Comparison of ENCODE assay signal across 25 mouse cellular contexts in genomic region chr13:92677656-92678055, GRCm38 (mm10).
DNase-seq lines count a peak whose midpoint lies in the region; ATAC-seq and TF ChIP-seq lines count a peak whose summit lies in the region.
"Had no signal": no experiment of that assay in that cellular context is flagged by ENCODE, and none has a peak within 500 bp of the region (broad histone marks: within the 10 kb centered on the region; RNA-seq: fewer than 3 reads in every experiment).

No protein-coding gene starts in this region.

- H3K36me3 ChIP-seq in kidney, embryonic 15.5 days, result no peaks in the 10 kb centered on the region
- no peaks in the 10 kb centered on the region for H3K36me3 ChIP-seq in embryonic facial prominence, embryonic 14.5 days (ENCODE audit: control insufficient read depth, insufficient read depth, low read length)
- H3K36me3 ChIP-seq in myocyte (ENCODE audit: control insufficient read depth, insufficient read depth), result no peaks in the 10 kb centered on the region
- H3K36me3 ChIP-seq: embryonic facial prominence, embryonic 15.5 days; hindbrain, embryonic 13.5 days; midbrain, embryonic 10.5 days; neural tube, embryonic 13.5 days had no signal

- H3K4me2 ChIP-seq in kidney, embryonic 15.5 days, result no peak overlapping the region
- H3K4me2 ChIP-seq in embryonic facial prominence, embryonic 14.5 days (ENCODE audit: low read depth, low read length), result no peak overlapping the region
- peak overlapping the region; percentile 18 for H3K4me2 ChIP-seq in myocyte (ENCODE audit: low read depth)
- H3K4me2 ChIP-seq: embryonic facial prominence, embryonic 15.5 days; forebrain, embryonic 13.5 days; heart, embryonic 11.5 days; hindbrain, embryonic 13.5 days; liver, embryonic 11.5 days; neural tube, embryonic 13.5 days had no signal

- no peaks in the 10 kb centered on the region for H3K27me3 ChIP-seq in kidney, embryonic 15.5 days
- H3K27me3 ChIP-seq in embryonic facial prominence, embryonic 14.5 days (replicated peaks; ENCODE audit: control insufficient read depth, insufficient read depth, low read length), result no peaks in the 10 kb centered on the region
- no peaks in the 10 kb centered on the region for H3K27me3 ChIP-seq in myocyte (ENCODE audit: control insufficient read depth, insufficient read depth, insufficient read length)
- H3K27me3 ChIP-seq: embryonic facial prominence, embryonic 15.5 days; forebrain, embryonic 13.5 days; hindbrain, embryonic 13.5 days; neural tube, embryonic 13.5 days had no signal

- TF ChIP-seq POLR2A in myocyte (IDR thresholded peaks at IDR 0.05; ENCODE audit: insufficient read length, low read depth), result no peak

- no peak overlapping the region for H3K9ac ChIP-seq in kidney, embryonic 15.5 days
- H3K9ac ChIP-seq in embryonic facial prominence, embryonic 14.5 days (ENCODE audit: low read depth, low read length), result no peak overlapping the region
- H3K9ac ChIP-seq: embryonic facial prominence, embryonic 15.5 days; forebrain, embryonic 13.5 days; hindbrain, embryonic 13.5 days; neural tube, embryonic 13.5 days had no signal

- peaks cover 35% of the 10 kb centered on the region for H3K4me1 ChIP-seq in kidney, embryonic 15.5 days
- peaks cover 38% of the 10 kb centered on the region for H3K4me1 ChIP-seq in embryonic facial prominence, embryonic 14.5 days (ENCODE audit: control insufficient read depth, insufficient read depth, low read length)

- H3K4me3 ChIP-seq in kidney, embryonic 15.5 days (replicated peaks), result no peak overlapping the region
- H3K4me3 ChIP-seq in embryonic facial prominence, embryonic 14.5 days (ENCODE audit: low read depth, low read length), result no peak overlapping the region
- no peak overlapping the region for H3K4me3 ChIP-seq in myocyte
- H3K4me3 ChIP-seq: embryonic facial prominence, embryonic 15.5 days; forebrain, embryonic 13.5 days; hindbrain, embryonic 13.5 days; midbrain, embryonic 10.5 days; neural tube, embryonic 13.5 days had no signal

- H3K79me2 ChIP-seq in myocyte (ENCODE audit: control insufficient read depth, insufficient read depth), result no peaks in the 10 kb centered on the region

- no peaks in the 10 kb centered on the region for H3K9me3 ChIP-seq in kidney, embryonic 15.5 days (replicated peaks)
- no peaks in the 10 kb centered on the region for H3K9me3 ChIP-seq in embryonic facial prominence, embryonic 14.5 days (ENCODE audit: control insufficient read depth, low read length)
- H3K9me3 ChIP-seq: embryonic facial prominence, embryonic 15.5 days; forebrain, embryonic 13.5 days; hindbrain, embryonic 13.5 days; midbrain, embryonic 10.5 days; neural tube, embryonic 13.5 days had no signal

- 44% methylated on average over 4 of the region's 4 CpGs for WGBS in kidney, embryonic 15.5 days
- 45% methylated on average over 4 of the region's 4 CpGs for WGBS in embryonic facial prominence, embryonic 14.5 days

- H3ac ChIP-seq in myocyte (ENCODE audit: control insufficient read depth, insufficient read length), result no peak overlapping the region

- DNase-seq in kidney, postnatal 10 days, result no peak
- DNase-seq in lung, postnatal 10 days, result peak; percentile 20
- no peak for DNase-seq in lung, postnatal 4 days
- no peak for DNase-seq in embryonic facial prominence, embryonic 14.5 days (ENCODE audit: low spot score)
- no peak for DNase-seq in spleen, postnatal 4 days (ENCODE audit: low spot score in 2 of 2)
- DNase-seq: adrenal gland, postnatal 25 days; cerebellum, adult 11-12 months; cerebellum, adult 9-11 months; embryo, embryonic 11 days; gastrocnemius, postnatal 25 days; heart, adult 11 months; heart, postnatal 4 days; right cerebral cortex, postnatal 4 days; thymus, postnatal 14 days had no signal

- H3K27ac ChIP-seq in kidney, embryonic 15.5 days, result no peak overlapping the region
- 0 out of 2 replicates have a peak overlapping the region, but pooled peaks have one; percentile 2 for H3K27ac ChIP-seq in embryonic facial prominence, embryonic 14.5 days (replicated peaks; ENCODE audit: low read depth, low read length)
- H3K27ac ChIP-seq: embryonic facial prominence, embryonic 15.5 days; forebrain, embryonic 13.5 days; hindbrain, embryonic 13.5 days; midbrain, embryonic 10.5 days; neural tube, embryonic 13.5 days had no signal

- ATAC-seq in kidney, embryonic 15.5 days (replicated peaks; ENCODE audit: low FRiP score), result 0 out of 2 replicates have a peak, but pooled peaks have one; percentile 15
- no peak for ATAC-seq in embryonic facial prominence, embryonic 14.5 days (ENCODE audit: low read depth)
- ATAC-seq: forebrain, embryonic 13.5 days; intestine, embryonic 16.5 days; lung, postnatal 0 days had no signal

TF ChIP-seq in myocyte, 11 proteins besides CTCF, POLR2A, EP300 and RAD21:
- no peak for TF ChIP-seq USF1 (IDR thresholded peaks at IDR 0.05; ENCODE audit: low read depth)
- TF ChIP-seq REST (IDR thresholded peaks at IDR 0.05; ENCODE audit: insufficient read depth, insufficient read length), result no peak
- TF ChIP-seq MAX (IDR thresholded peaks at IDR 0.05; ENCODE audit: low read depth), result no peak
- no peak for TF ChIP-seq POLR2AphosphoS2 (IDR thresholded peaks at IDR 0.05; ENCODE audit: insufficient read length, low read depth)
- TF ChIP-seq TCF3 (IDR thresholded peaks at IDR 0.05; ENCODE audit: insufficient read length, low read depth), result no peak
- no peak for TF ChIP-seq TCF12 (IDR thresholded peaks at IDR 0.05; ENCODE audit: insufficient read depth, poor library complexity, severe bottlenecking)
- TF ChIP-seq MYOG (IDR thresholded peaks at IDR 0.05; ENCODE audit: control insufficient read depth in 1 of 3, insufficient read depth in 1 of 3, insufficient read length in 2 of 3, low read depth in 2 of 3), result peak in 1 of 3 experiments; percentile 41
- TF ChIP-seq CEBPB (IDR thresholded peaks at IDR 0.05; ENCODE audit: insufficient read depth, poor library complexity, severe bottlenecking), result no peak
